Mouse (Mus musculus): ENCODE data around the gene Pank4. TPM values are rescaled to one million over a fixed set of nuclear protein-coding genes. Genes with fewer than 3 reads are reported as not detected.

Pank4 gene
- polyA plus RNA-seq, 1 experiment from 2014 or later: 44.9 TPM

DNA sequence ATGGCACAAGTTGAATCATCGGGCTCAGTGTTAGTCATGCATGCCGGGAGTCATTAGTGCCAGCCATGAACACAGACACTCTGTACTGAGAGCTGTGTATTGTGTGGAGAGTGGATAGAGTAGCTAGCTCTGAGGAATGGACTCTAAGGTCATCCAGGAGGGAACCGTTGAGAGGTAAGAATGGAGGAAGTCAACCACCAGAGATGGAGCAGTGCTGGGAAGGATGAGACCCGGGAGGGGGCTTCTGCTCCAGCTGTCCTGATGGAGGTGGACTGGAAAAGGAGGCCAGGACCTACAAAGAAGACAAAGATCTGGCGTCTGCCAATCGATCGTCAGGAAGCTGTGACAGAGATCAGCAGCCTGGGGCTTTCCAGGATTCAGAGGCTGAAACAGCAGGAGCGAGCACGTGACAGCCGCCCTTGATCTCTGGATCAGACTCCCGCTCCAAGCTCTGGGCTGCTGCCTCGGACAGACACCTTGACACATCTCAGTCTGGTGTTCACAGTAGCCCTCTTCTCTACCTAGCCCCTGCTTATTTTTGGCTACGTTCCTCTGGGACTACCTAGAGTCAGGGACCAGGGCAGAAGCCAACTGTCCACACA, 30.5 kb upstream of the Pank4 start:
- H3K4me2 ChIP-seq: no peak overlapping the region
- no peaks in the 10 kb centered on the region; the same call in 1 of the 2 replicates for H3K4me1 ChIP-seq
- no peak for ATAC-seq (replicated peaks)
- WGBS: 50% methylated on average over 13 of the region's 13 CpGs
- H3K27ac ChIP-seq: no peak overlapping the region
- H3K9me3 ChIP-seq: no peaks in the 10 kb centered on the region
- no peaks in the 10 kb centered on the region for H3K36me3 ChIP-seq (replicated peaks)
- no peaks in the 10 kb centered on the region for H3K27me3 ChIP-seq (replicated peaks)
- no peak overlapping the region for H3K9ac ChIP-seq
- H3K4me3 ChIP-seq: no peak overlapping the region

DNA sequence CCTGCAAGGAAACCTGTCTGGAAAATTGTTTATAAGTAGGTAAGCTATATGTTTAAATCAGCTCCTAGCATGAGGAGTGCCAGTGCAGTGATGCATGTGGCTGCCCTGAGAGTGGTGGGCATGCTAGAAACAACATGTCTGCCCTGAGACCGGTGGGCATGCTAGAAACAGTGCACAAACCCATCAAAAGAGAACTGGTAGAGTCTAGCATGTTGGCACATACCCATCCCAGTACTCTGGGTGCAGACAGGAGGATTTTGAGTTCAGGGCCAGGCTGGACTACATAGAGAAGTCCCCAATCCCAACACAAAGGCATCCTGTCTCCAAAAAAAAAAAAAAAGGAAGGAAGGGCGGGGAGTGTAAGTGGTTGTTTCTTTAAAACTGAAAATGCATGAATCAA, 29.1 kb upstream of the Pank4 start:
- Histone ChIP-seq H3K4me3 (no peak overlapping the region), H3K9me3 (no peaks in the 10 kb centered on the region), H3K36me3 (replicated peaks) (no peaks in the 10 kb centered on the region), H3K27me3 (replicated peaks) (no peaks in the 10 kb centered on the region), H3K9ac (no peak overlapping the region), H3K4me2 (no peak overlapping the region), H3K27ac (no peak overlapping the region), H3K4me1 (no peaks in the 10 kb centered on the region; the same call in 1 of the 2 replicates)
- no peak for ATAC-seq (replicated peaks)
- 94% methylated on average over 2 of the region's 2 CpGs for WGBS

DNA sequence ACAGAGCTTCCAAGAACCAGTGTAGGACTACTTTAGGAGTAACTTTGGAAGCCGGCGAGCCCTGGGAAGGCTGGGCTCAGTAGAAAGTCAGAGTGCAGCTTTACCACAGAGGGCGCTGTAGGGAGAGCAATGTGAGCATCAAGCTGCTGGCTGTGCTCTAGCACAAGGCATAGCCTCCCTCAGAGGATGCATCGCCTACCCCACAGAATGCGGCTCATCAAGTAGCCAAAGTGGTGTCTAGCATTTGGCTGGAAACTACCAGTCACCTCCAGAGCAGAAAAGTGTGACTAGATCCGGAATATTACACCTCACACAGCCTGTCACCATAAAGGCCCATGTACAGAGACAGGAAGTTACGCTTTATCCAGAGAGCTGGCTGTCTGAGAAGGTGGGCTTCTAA, 28.1 kb upstream of the Pank4 start:
- ATAC-seq (replicated peaks): no peak

DNA sequence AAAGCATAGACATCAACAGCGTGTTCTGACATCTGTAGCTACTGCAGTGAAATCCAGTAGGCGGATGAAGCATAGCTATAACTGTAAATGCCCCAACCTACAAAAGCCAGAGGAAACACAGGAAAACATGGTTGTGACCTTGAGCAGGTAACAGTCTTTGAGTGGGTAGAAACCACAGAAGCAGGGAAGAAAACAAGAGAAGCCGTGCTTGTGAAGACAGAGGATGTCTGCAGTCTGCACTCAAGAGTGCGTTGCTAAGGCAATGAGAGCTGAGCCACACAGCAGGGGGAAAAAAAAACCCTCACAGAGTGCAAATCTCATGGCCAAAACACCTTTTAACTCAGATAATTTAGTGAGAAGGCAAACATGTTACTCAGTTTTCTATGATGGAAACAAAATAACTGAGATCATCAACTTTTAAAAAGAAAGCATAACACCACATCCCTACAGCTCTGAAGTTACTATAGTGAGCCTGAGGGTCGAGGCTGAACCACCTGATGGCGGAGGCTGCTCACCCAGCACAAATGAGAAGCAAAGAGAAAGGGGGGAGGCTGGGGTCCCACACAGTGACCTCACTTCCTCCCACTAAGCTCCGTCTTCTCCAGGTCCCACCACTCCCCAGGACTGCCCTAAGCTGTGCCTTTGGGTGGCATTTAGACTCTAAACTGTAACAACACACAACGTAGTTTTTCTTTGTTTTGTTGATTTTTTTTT, 27.2 kb upstream of the Pank4 start:
- no peak overlapping the region for H3K27ac ChIP-seq
- 50% methylated on average over 8 of the region's 8 CpGs for WGBS

More for the DNA sequence above, 28.1 kb upstream of the Pank4 start:
- H3K36me3 ChIP-seq (replicated peaks): no peaks in the 10 kb centered on the region
- no peaks in the 10 kb centered on the region for H3K27me3 ChIP-seq (replicated peaks)
- no peak overlapping the region for H3K4me2 ChIP-seq
- H3K9ac ChIP-seq: no peak overlapping the region
- 81% methylated on average over 7 of the region's 7 CpGs for WGBS
- H3K27ac ChIP-seq: no peak overlapping the region
- no peaks in the 10 kb centered on the region; the same call in 1 of the 2 replicates for H3K4me1 ChIP-seq
- H3K9me3 ChIP-seq: no peaks in the 10 kb centered on the region
- H3K4me3 ChIP-seq: no peak overlapping the region

DNA sequence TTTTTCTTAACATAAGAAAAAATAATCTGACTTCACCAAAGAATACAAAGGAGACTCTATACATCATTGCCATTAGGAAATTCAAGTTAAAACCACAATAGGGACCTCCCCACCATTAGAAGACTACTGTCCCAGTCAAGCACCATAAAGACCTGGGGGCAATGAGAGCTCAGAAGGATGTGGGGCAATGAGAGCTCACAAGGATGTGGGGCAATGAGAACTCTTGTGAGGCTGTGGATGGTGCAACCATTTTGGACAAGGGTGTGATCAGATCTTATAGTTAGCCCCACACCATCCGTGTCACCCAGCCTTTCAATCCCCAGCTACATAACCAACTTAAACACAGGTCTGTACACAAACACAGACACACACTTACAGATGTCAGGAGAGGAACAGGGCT, 26.2 kb upstream of the Pank4 start:
- ATAC-seq (replicated peaks): no peak
- no peaks in the 10 kb centered on the region for H3K36me3 ChIP-seq (replicated peaks)
- H3K4me2 ChIP-seq: no peak overlapping the region
- WGBS: 93% methylated on average over 1 of the region's 1 CpGs
- no peaks in the 10 kb centered on the region for H3K9me3 ChIP-seq
- no peaks in the 10 kb centered on the region; the same call in 1 of the 2 replicates for H3K4me1 ChIP-seq
- H3K4me3 ChIP-seq: no peak overlapping the region
- no peak overlapping the region for H3K9ac ChIP-seq
- H3K27me3 ChIP-seq (replicated peaks): no peaks in the 10 kb centered on the region
- no peak overlapping the region for H3K27ac ChIP-seq

More for the DNA sequence above, 27.2 kb upstream of the Pank4 start:
- Histone ChIP-seq H3K9ac (no peak overlapping the region), H3K4me2 (no peak overlapping the region), H3K9me3 (no peaks in the 10 kb centered on the region), H3K4me1 (no peaks in the 10 kb centered on the region; the same call in 1 of the 2 replicates), H3K27me3 (replicated peaks) (no peaks in the 10 kb centered on the region), H3K36me3 (replicated peaks) (no peaks in the 10 kb centered on the region), H3K4me3 (no peak overlapping the region)
- no peak for ATAC-seq (replicated peaks)

DNA sequence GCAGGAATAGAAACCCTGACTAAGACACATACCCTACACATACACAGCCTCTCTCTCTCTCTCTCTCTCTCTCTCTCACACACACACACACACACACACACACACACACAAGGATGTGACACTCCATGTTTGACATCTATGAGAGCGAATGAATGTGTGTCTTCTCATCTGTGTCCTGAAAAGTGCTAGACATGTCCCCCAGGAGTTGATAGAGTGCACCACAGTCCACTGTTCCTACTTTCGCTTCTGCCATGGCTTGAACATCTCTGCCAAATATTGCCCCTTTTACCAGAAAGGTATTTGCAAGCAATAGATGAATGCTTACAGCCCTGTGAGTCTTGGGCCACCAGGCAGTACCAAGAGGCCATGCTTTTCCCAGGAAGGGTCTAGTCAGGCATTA, 23.8 kb upstream of the Pank4 start:
- Histone ChIP-seq H3K4me2 (no peak overlapping the region), H3K4me1 (no peaks in the 10 kb centered on the region; the same call in 1 of the 2 replicates), H3K36me3 (replicated peaks) (no peaks in the 10 kb centered on the region), H3K4me3 (no peak overlapping the region), H3K9me3 (no peaks in the 10 kb centered on the region), H3K9ac (no peak overlapping the region), H3K27ac (no peak overlapping the region), H3K27me3 (replicated peaks) (no peaks in the 10 kb centered on the region)
- no peak for ATAC-seq (replicated peaks)
- 94% methylated on average over 2 of the region's 2 CpGs for WGBS

DNA sequence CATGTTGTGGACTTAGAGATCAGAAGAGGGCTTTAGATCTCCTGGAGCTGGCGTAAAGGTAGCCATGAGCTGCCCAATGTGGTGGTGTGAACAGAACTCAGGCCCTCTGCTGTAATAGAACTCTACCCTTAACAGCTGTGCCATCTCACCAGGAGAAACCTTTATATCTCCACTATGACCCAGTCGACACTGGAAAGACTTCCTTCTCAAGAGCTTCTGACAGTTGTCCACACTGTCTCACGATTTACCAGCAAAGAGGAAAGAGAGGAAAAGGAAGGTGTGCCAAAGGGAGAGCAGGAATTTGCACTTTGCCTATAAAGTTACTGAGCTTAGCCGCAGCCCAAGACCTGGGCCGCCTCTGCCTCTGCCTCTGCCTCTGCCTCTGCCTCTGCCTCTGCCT, 22.1 kb upstream of the Pank4 start:
- no peak overlapping the region for H3K27ac ChIP-seq
- no peaks in the 10 kb centered on the region for H3K27me3 ChIP-seq (replicated peaks)
- WGBS: 91% methylated on average over 5 of the region's 5 CpGs
- no peaks in the 10 kb centered on the region for H3K9me3 ChIP-seq
- H3K9ac ChIP-seq: no peak overlapping the region
- H3K36me3 ChIP-seq (replicated peaks): no peaks in the 10 kb centered on the region
- H3K4me3 ChIP-seq: no peak overlapping the region
- no peak for ATAC-seq (replicated peaks)
- H3K4me2 ChIP-seq: no peak overlapping the region
- H3K4me1 ChIP-seq: peaks cover 13% of the 10 kb centered on the region

DNA sequence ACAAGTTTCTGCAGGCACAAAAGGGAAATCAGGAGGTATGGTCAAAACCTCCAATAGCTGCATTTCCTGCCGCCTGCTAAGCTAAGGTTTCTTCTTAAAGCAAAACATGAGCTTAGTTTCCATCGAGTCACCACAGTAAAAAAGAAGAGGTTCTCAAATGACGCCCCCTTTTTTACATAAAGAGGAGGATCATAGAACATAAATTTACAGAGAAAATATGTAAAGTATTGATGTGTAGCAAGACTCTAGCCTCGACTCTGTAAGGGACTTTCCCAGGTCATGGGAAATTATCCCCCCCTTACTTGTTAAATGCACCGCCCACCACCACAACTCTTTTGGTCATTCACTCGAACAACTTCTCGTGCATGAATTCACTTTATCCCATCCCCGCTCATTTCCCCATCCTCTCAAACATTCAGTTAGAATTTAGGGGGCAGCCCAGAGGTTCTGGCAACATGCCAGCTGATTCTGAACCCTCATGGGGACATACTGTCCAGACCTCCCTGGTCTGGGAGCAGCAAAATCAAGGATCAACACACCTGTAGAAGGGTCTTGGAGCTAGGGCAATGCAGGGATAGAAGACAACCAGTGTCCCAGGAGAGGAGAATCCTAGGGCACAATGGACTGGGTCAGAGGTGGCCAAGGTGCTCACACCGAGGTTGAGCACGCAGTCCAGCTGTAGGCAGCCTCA, 21.1 kb upstream of the Pank4 start:
- no peaks in the 10 kb centered on the region for H3K27me3 ChIP-seq (replicated peaks)
- H3K4me1 ChIP-seq: peaks cover 13% of the 10 kb centered on the region
- H3K9me3 ChIP-seq: no peaks in the 10 kb centered on the region
- H3K9ac ChIP-seq: no peak overlapping the region
- no peak for ATAC-seq (replicated peaks)
- no peak overlapping the region for H3K4me3 ChIP-seq
- 88% methylated on average over 10 of the region's 10 CpGs for WGBS
- no peaks in the 10 kb centered on the region for H3K36me3 ChIP-seq (replicated peaks)
- no peak overlapping the region for H3K27ac ChIP-seq
- no peak overlapping the region for H3K4me2 ChIP-seq

DNA sequence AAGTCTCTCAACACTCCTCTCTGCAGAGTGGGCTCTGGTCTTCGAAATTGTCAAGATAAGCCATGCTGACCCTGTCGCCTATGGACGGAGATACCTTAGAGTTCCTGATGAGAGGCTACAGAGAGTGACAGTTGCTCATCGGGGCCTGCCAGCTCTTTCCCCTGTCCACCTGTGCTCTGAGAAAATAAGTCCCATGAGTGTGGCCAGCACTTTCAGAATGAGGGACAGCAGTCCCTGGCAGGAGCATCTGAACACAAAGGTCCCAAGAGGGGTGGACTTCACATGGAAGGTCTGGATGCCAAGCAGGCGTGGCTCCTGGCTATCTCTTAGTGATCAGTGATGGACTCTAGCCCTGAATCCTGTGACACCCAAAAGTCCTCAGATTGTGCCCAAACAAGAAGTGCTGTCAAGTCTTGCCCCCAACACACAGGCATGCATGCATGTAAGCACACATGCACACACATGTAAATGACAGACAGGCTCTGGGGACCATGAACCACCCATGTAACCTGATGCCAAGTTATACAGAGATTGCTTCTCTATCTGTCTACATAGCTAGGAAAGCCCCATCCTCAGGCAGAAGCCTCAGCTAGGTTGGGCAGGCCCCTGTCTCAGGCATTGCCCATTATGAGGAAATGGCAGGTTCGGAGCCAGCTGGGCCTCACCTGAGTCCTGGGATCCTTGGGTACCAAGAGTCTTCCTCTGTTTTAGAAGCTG, 20.4 kb upstream of the Pank4 start:
- no peaks in the 10 kb centered on the region for H3K27me3 ChIP-seq (replicated peaks)
- no peak overlapping the region for H3K4me3 ChIP-seq
- no peaks in the 10 kb centered on the region for H3K9me3 ChIP-seq
- peaks cover 18% of the 10 kb centered on the region for H3K4me1 ChIP-seq
- H3K36me3 ChIP-seq (replicated peaks): no peaks in the 10 kb centered on the region
- ATAC-seq (replicated peaks): no peak
- H3K9ac ChIP-seq: no peak overlapping the region
- no peak overlapping the region for H3K27ac ChIP-seq
- 92% methylated on average over 6 of the region's 6 CpGs for WGBS
- no peak overlapping the region for H3K4me2 ChIP-seq

DNA sequence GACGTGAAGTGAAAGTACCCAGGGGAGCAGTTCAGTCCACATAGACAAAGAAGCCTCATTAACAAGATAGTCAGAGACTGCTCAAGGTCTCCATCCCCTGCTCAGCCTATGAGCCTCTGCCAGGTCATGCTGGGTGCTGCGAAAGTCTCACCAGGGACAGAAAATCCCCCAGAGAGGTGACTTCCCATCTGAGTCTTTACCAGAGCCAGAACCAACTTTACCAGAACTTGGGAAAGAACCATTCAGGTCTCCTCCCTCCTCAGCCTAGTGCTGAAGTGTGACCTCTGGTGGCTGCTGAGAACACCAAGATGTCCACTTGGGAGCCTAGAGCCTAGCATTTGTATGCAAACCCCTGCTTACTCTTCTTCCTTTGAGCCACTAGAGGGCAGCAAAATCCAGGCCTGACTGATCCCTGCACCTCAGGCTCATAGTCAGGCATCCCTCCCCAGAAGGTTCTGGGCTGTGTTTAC, 19.8 kb upstream of the Pank4 start:
- Histone ChIP-seq H3K36me3 (replicated peaks) (no peaks in the 10 kb centered on the region), H3K27me3 (replicated peaks) (no peaks in the 10 kb centered on the region), H3K27ac (no peak overlapping the region), H3K4me2 (no peak overlapping the region), H3K9ac (no peak overlapping the region), H3K4me3 (no peak overlapping the region), H3K4me1 (peaks cover 18% of the 10 kb centered on the region), H3K9me3 (no peaks in the 10 kb centered on the region)
- peak; percentile 40 for ATAC-seq (replicated peaks)
- WGBS: 16% methylated on average over 2 of the region's 2 CpGs

DNA sequence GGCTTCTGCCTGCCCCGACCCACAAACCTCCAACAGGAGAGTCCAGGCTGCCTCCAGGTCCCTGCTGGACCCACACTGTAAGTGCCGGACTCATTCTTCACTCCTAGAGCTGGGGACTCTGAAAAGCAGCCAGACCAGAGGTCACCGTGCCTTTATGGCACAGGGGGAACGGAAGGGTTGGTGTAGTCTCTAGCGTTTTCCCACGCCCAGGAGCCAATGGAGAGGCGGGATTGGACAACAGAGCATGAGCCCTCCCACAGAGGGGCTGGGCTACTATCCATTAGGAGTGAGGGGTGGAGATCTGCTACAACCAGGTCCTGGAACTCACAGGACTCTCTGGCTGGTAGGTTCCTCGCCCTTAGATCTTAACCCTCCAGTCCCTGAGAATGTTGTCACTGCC, 17.6 kb upstream of the Pank4 start:
- peak overlapping the region; percentile 69 for H3K27ac ChIP-seq
- no peaks in the 10 kb centered on the region for H3K27me3 ChIP-seq (replicated peaks)
- peak overlapping the region; percentile 32; the same call in 1 of the 2 replicates for H3K9ac ChIP-seq
- H3K4me3 ChIP-seq: peak overlapping the region; percentile 32
- H3K36me3 ChIP-seq (replicated peaks): no peaks in the 10 kb centered on the region
- peak overlapping the region; percentile 60 for H3K4me2 ChIP-seq
- 0% methylated on average over 8 of the region's 8 CpGs for WGBS
- H3K4me1 ChIP-seq: peaks cover 23% of the 10 kb centered on the region
- H3K9me3 ChIP-seq: no peaks in the 10 kb centered on the region
- ATAC-seq (replicated peaks): peak; percentile 77

All from midbrain, embryonic 15.5 days (tissue).